Mouse (Mus musculus) heart, embryonic 14.5 days (tissue): ENCODE results near the gene Slc46a3. TPM values are rescaled to one million over a fixed set of nuclear protein-coding genes. Genes with fewer than 3 reads are reported as not detected.
"Not testable (repeated sequence)": the region's sequence is repeated elsewhere in the genome, so short reads cannot be mapped to it uniquely, and the experiment has no call there.

ENCODE experiments used
- ATAC-seq: fragments of 200-750 bp; cut with Nextera tagmentation; 2 replicates; pipeline ENCODE4 v1.8.0; 2017; ENCODE audit warnings: low read depth, moderate TSS enrichment; ENCODE audit not compliant: insufficient number of reproducible peaks, insufficient read depth, low FRiP score
- H3K27ac ChIP-seq, 2 experiments: fragments of 200-500 bp in 1 of 2; fragments of 300-500 bp in 1 of 2; sonication (generic) in 1 of 2; replicated peaks in 1 of 2; 2 replicates each; pipeline ENCODE4 v1.5.1; 2012 to 2014; ENCODE audit warnings: low read depth in 2 of 2, low read length in 2 of 2, control low read depth in 1 of 2, mild to moderate bottlenecking in 1 of 2, mixed read lengths in 1 of 2; ENCODE audit not compliant: control insufficient read depth in 1 of 2, insufficient read depth in 1 of 2
- H3K27me3 ChIP-seq: fragments of 300-500 bp; sonication (generic); 2 replicates; pipeline ENCODE4 v1.6.1; 2014; ENCODE audit warnings: mild to moderate bottlenecking, low read length, control low read depth; ENCODE audit not compliant: control insufficient read depth, insufficient read depth
- H3K36me3 ChIP-seq: fragments of 300-500 bp; sonication (generic); 2 replicates; pipeline ENCODE4 v1.6.1; 2014; ENCODE audit warnings: mild to moderate bottlenecking, control low read depth, low read length, mixed read lengths; ENCODE audit not compliant: control insufficient read depth, insufficient read depth
- H3K4me1 ChIP-seq, 2 experiments: fragments of 200-500 bp in 1 of 2; fragments of 300-500 bp in 1 of 2; sonication (generic) in 1 of 2; 2 replicates each; pipeline ENCODE4 v1.6.1; 2012 to 2014; ENCODE audit warnings: low read length in 2 of 2, control low read depth in 1 of 2, mixed read lengths in 1 of 2; ENCODE audit not compliant: control insufficient read depth in 2 of 2, insufficient read depth in 2 of 2
- H3K4me2 ChIP-seq: fragments of 300-500 bp; sonication (generic); 2 replicates; pipeline ENCODE4 v1.6.1; 2014; ENCODE audit warnings: mild to moderate bottlenecking, low read length
- H3K4me3 ChIP-seq, 2 experiments: fragments of 200-500 bp in 1 of 2; fragments of 300-500 bp in 1 of 2; sonication (generic) in 1 of 2; 2 replicates each; pipeline ENCODE4 v1.5.1; 2012 to 2014; ENCODE audit warnings: low read length in 2 of 2, mild to moderate bottlenecking in 2 of 2, control low read depth in 1 of 2, low read depth in 1 of 2, moderate library complexity in 1 of 2; ENCODE audit not compliant: control insufficient read depth in 1 of 2, insufficient read depth in 1 of 2
- H3K9ac ChIP-seq: fragments of 300-500 bp; sonication (generic); 2 replicates; pipeline ENCODE4 v1.6.1; 2014; ENCODE audit warnings: mild to moderate bottlenecking, low read length
- H3K9me3 ChIP-seq: fragments of 300-500 bp; sonication (generic); 2 replicates; pipeline ENCODE4 v1.6.1; 2016; ENCODE audit warnings: low read length, control low read depth; ENCODE audit not compliant: control insufficient read depth
- WGBS: fragments of 180-500 bp; shearing (Covaris S2); extraction: QIAGEN DNeasy Blood & Tissue Kit; methylation state at CpG from one replicate; pipeline ENCODE4 v1.1.7; 2014; 5-methylcytosine and 5-hydroxymethylcytosine counted together
- polyA plus RNA-seq: library from polyadenylated mRNA; unstranded; fragments of >200 nt; fragmentation: Nextera tagmentation; extraction: Ambion mirVana; gene quantifications from 2 replicates; pipeline ENCODE4 v1.2.1, GENCODE M21; 2014

Slc46a3 gene
- polyA plus RNA-seq, 1 experiment from 2014 or later = 3.5 TPM

DNA sequence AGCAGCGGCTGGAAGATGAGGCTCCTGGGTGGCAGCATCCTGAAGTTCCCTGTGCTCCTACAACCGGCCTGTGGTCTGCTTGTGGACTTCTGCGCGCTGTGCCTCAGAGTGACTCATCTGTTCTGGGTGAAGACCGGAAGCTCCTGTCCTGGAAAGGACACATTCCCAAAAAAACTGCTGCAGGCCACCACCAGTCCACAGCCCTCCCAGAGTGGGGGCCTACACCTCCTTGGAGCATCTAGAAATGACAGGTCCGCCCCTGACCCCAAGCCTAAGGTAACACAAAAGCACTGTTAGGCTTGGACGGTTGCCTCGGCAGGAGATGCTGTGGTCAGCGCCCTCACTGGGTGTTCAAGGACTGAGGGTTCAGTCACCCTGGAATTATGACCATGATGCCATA lies 8.6 kb upstream of the Slc46a3 start:
- Histone ChIP-seq H3K4me2 (no peak overlapping the region), H3K36me3 (no peaks in the 10 kb centered on the region), H3K9ac (no peak overlapping the region), H3K27ac (no peak overlapping the region), H3K4me3 (no peak overlapping the region), H3K4me1 (no peaks in the 10 kb centered on the region), H3K9me3 (no peaks in the 10 kb centered on the region), H3K27me3 (no peaks in the 10 kb centered on the region)
- 78% methylated on average over 9 of the region's 9 CpGs for WGBS
- ATAC-seq = no peak

GRCm38 (mm10) chr5:147902008-147902757 lies 7.6 kb upstream of the Slc46a3 start:
- no peak overlapping the region for H3K4me2 ChIP-seq
- H3K9ac ChIP-seq = no peak overlapping the region
- H3K27me3 ChIP-seq = no peaks in the 10 kb centered on the region
- WGBS = 49% methylated on average over 15 of the region's 15 CpGs
- no peaks in the 10 kb centered on the region for H3K36me3 ChIP-seq
- H3K27ac ChIP-seq = no peak overlapping the region
- ATAC-seq = no peak
- no peak overlapping the region for H3K4me3 ChIP-seq
- no peaks in the 10 kb centered on the region for H3K9me3 ChIP-seq
- H3K4me1 ChIP-seq = no peaks in the 10 kb centered on the region

- Histone ChIP-seq H3K4me2 (no peak overlapping the region), H3K27me3 (no peaks in the 10 kb centered on the region), H3K4me1 (peaks cover 7 to 10% of the 10 kb centered on the region in 2 experiments), H3K4me3 (no peak overlapping the region), H3K9me3 (no peaks in the 10 kb centered on the region), H3K36me3 (no peaks in the 10 kb centered on the region), H3K9ac (no peak overlapping the region), H3K27ac (no peak overlapping the region)
- no peak for ATAC-seq
- 58% methylated on average over 4 of the region's 4 CpGs for WGBS
These were observed 4.4 kb upstream of the Slc46a3 start for GRCm38 (mm10) chr5:147898968-147899549.

- Histone ChIP-seq H3K4me3 (no peak overlapping the region), H3K9ac (no peak overlapping the region), H3K9me3 (no peaks in the 10 kb centered on the region), H3K36me3 (no peaks in the 10 kb centered on the region), H3K4me2 (no peak overlapping the region), H3K27me3 (no peaks in the 10 kb centered on the region), H3K27ac (no peak overlapping the region), H3K4me1 (peaks cover 11 to 16% of the 10 kb centered on the region in 2 experiments)
- ATAC-seq = no peak
- WGBS = 83% methylated on average over 2 of the region's 2 CpGs
These were observed 3.6 kb upstream of the Slc46a3 start for GRCm38 (mm10) chr5:147898254-147898653.

- H3K27me3 ChIP-seq, H3K4me2 ChIP-seq, H3K27ac ChIP-seq, H3K9me3 ChIP-seq, H3K36me3 ChIP-seq, H3K9ac ChIP-seq, ATAC-seq, H3K4me3 ChIP-seq: not testable (repeated sequence)
- 72% methylated on average over 4 of the region's 4 CpGs for WGBS
- peaks cover 17 to 22% of the 10 kb centered on the region in 2 experiments for H3K4me1 ChIP-seq
These were observed 1.9 kb upstream of the Slc46a3 start for GRCm38 (mm10) chr5:147896501-147896900.

DNA sequence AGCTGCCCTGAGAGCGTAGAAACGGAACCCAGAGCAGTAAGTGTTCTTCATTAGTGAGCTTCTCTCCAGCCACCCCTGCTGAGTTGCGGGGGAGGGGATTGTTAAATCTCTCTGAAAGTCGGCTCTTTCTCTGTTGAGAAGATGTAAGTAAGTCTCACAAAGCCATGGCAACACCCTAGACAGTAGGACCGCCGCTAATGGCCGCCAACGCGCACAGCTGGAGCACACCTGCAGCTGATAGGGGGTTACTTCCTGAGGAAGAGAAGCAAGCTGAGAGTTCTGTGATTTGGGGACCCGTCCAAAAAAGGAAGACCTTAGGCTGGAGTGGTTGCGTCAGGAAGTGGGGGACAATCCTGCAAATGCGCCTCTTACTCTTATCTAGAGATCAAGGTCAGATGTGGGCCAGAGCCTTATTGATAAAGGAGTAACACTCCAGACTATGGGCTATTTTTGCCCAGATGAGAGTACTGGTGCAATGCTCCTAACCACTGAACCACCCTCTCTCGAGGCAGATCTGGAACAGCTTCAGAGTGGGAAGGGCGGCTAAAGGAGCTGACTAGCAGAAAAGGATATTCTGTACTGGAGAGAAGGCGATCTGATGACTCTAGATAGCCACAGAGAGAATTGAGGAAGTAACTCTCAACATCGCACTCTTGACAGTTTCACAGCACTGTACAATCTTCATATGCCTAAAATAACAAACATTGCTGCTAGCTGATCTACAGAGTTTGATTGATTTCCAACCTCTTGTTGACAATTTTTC lies 1.0 kb upstream of the Slc46a3 start:
- peak overlapping the region; percentile 35 for H3K9ac ChIP-seq
- H3K36me3 ChIP-seq = no peaks in the 10 kb centered on the region
- no peak overlapping the region for H3K27ac ChIP-seq
- H3K4me2 ChIP-seq = peak overlapping the region; percentile 97
- no peak for ATAC-seq
- peaks cover 17 to 22% of the 10 kb centered on the region in 2 experiments for H3K4me1 ChIP-seq
- WGBS = 13% methylated on average over 16 of the region's 16 CpGs
- peak overlapping the region; percentile 64 to 78 for H3K4me3 ChIP-seq
- H3K27me3 ChIP-seq = no peaks in the 10 kb centered on the region
- H3K9me3 ChIP-seq = no peaks in the 10 kb centered on the region

DNA sequence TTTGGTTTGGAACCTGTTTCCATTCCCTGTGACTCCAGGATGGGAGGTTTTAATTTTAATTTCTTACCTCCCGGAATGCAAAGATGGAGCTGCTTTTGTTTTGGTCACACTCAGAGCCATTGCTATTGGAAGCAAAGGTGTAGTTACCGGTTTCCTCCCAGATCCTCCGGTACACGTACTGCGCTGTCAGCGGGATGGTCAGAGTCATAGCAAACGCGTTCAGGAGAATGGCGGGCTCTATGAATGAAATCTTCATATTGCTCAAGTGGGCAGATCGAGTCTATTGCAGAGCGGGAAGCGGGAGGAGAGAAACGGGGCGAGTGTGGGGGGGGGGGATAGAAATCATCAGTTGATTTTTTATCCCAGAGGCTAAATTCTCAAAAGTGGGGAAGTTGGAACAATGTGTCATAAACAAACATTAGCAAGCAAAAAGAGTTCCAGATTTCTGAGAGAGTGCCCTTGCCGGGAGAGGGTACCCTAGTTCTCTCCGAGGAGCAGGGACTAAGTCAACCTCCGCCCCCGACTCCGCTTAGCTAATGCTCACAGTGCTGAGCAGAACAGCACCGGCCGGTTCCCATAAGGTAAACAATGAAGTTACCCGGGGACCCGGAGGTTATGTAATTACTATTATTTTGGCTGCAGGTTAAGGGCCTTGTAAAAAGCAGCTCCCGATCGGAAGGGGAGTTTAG lies 705 bp downstream of the Slc46a3 start:
- under 1% methylated on average over 25 of the region's 25 CpGs for WGBS
- peak overlapping the region; percentile 97 for H3K4me2 ChIP-seq
- H3K27ac ChIP-seq = no peak overlapping the region
- peak overlapping the region; percentile 64 to 78 for H3K4me3 ChIP-seq
- no peaks in the 10 kb centered on the region for H3K27me3 ChIP-seq
- H3K9ac ChIP-seq = peak overlapping the region; percentile 74
- ATAC-seq = peak; percentile 6; the same call in 1 of the 2 replicates
- H3K36me3 ChIP-seq = no peaks in the 10 kb centered on the region
- peaks cover 17 to 22% of the 10 kb centered on the region in 2 experiments for H3K4me1 ChIP-seq
- H3K9me3 ChIP-seq = no peaks in the 10 kb centered on the region
